Mouse (Mus musculus): ENCODE data around the gene Coq3. TPM values are rescaled to one million over a fixed set of nuclear protein-coding genes. Genes with fewer than 3 reads are reported as not detected.

Coq3 gene
- polyA plus RNA-seq, 1 experiment from 2014 or later: 12.6 TPM

- ATAC-seq (ENCODE audit: low read depth) (no peak), DNase-seq (ENCODE audit: low spot score) (no peak)
- Histone ChIP-seq H3K4me2 (ENCODE audit: low read depth, low read length) (no peak overlapping the region), H3K4me1 (ENCODE audit: control insufficient read depth, insufficient read depth, low read length) (no peaks in the 10 kb centered on the region), H3K36me3 (ENCODE audit: control insufficient read depth, insufficient read depth, low read length) (peaks cover 10% of the 10 kb centered on the region; the same call in 1 of the 2 replicates), H3K27me3 (replicated peaks; ENCODE audit: control insufficient read depth, insufficient read depth, low read length) (no peaks in the 10 kb centered on the region), H3K27ac (replicated peaks; ENCODE audit: low read depth, low read length) (no peak overlapping the region), H3K9ac (ENCODE audit: low read depth, low read length) (no peak overlapping the region), H3K9me3 (ENCODE audit: control insufficient read depth, low read length) (no peaks in the 10 kb centered on the region), H3K4me3 (ENCODE audit: low read depth, low read length) (no peak overlapping the region)
- WGBS: 77% methylated on average over 2 of the region's 2 CpGs
Observed at GRCm38 (mm10) chr4:21952255-21952654, 72.8 kb downstream of the Coq3 start.

- H3K27me3 ChIP-seq (replicated peaks; ENCODE audit: control insufficient read depth, insufficient read depth, low read length): no peaks in the 10 kb centered on the region
- peaks cover 3% of the 10 kb centered on the region; the same call in 1 of the 2 replicates for H3K36me3 ChIP-seq (ENCODE audit: control insufficient read depth, insufficient read depth, low read length)
- no peaks in the 10 kb centered on the region for H3K9me3 ChIP-seq (ENCODE audit: control insufficient read depth, low read length)
- DNase-seq (ENCODE audit: low spot score): peak; percentile 57
- WGBS: 59% methylated on average over 7 of the region's 7 CpGs
- H3K4me1 ChIP-seq (ENCODE audit: control insufficient read depth, insufficient read depth, low read length): no peaks in the 10 kb centered on the region
- ATAC-seq (ENCODE audit: low read depth): no peak; the same call in 1 of the 2 replicates
- H3K9ac ChIP-seq (ENCODE audit: low read depth, low read length): no peak overlapping the region
- H3K4me3 ChIP-seq (ENCODE audit: low read depth, low read length): no peak overlapping the region
- no peak overlapping the region for H3K4me2 ChIP-seq (ENCODE audit: low read depth, low read length)
- no peak overlapping the region for H3K27ac ChIP-seq (replicated peaks; ENCODE audit: low read depth, low read length)
Observed at GRCm38 (mm10) chr4:21957570-21958321, 78.3 kb downstream of the Coq3 start.

Other genes starting within 250 kb of the Coq3 start
- gene Prdm13, start 193.7 kb upstream of the Coq3 start, polyA plus RNA-seq (2014; fragmentation: Nextera tagmentation; extraction: Ambion mirVana): not detected in 2 replicates
- 42.1 and 42.7 TPM in 2 replicates for gene Ccnc, start 152.0 kb upstream of the Coq3 start, polyA plus RNA-seq (2014; fragmentation: Nextera tagmentation; extraction: Ambion mirVana)
- 10.5 and 11.5 TPM in 2 replicates for gene Usp45, start 112.5 kb upstream of the Coq3 start, polyA plus RNA-seq (2014; fragmentation: Nextera tagmentation; extraction: Ambion mirVana)
- 8.9 and 10.3 TPM in 2 replicates for gene Tstd3, start 112.5 kb upstream of the Coq3 start, polyA plus RNA-seq (2014; fragmentation: Nextera tagmentation; extraction: Ambion mirVana)
- 114 and 122 TPM in 2 replicates for gene Pnisr, start 32.1 kb upstream of the Coq3 start, polyA plus RNA-seq (2014; fragmentation: Nextera tagmentation; extraction: Ambion mirVana)
- 8.1 and 8.7 TPM in 2 replicates for gene Faxc, start 51.7 kb downstream of the Coq3 start, polyA plus RNA-seq (2014; fragmentation: Nextera tagmentation; extraction: Ambion mirVana)